Mouse (Mus musculus): ENCODE data around the gene Fxr2. TPM values are rescaled to one million over a fixed set of nuclear protein-coding genes. Genes with fewer than 3 reads are reported as not detected.
"Not testable (repeated sequence)": the region's sequence is repeated elsewhere in the genome, so short reads cannot be mapped to it uniquely, and the experiment has no call there.

Fxr2 gene
- polyA plus RNA-seq, 1 experiment from 2014 or later: 26.2 TPM

DNA sequence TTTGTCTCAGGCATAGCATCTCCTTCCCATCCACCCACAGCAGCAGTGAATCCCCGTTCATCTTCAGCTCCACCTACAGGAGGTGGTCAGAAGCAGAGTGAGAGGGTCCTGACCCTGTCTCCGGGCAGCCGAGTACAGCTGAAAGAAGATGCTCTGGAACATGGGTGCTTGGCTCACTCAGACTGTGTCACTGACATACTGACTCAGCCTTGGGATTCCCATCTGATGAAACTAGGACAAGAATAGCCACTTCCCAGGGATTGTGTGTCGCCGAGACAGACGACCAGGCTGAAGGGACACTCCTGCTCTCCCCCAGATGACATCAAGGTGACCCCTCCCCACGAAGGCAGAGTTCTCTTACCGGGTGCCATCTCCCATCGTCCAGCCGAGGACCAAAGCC is 16.0 kb upstream of the Fxr2 start:
- DNase-seq (ENCODE audit: low spot score) (no peak), ATAC-seq (replicated peaks; ENCODE audit: low FRiP score) (no peak)
- no peaks in the 10 kb centered on the region for H3K27me3 ChIP-seq (replicated peaks; ENCODE audit: control insufficient read depth, insufficient read depth, low read length)
- peaks cover 30% of the 10 kb centered on the region for H3K4me1 ChIP-seq (replicated peaks; ENCODE audit: control insufficient read depth, insufficient read depth, low read length)
- H3K4me3 ChIP-seq (ENCODE audit: low read depth, low read length): peak overlapping the region; percentile 11
- H3K4me2 ChIP-seq: peak overlapping the region; percentile 51
- 48% methylated on average over 10 of the region's 10 CpGs for WGBS
- H3K36me3 ChIP-seq (ENCODE audit: control insufficient read depth, insufficient read depth, low read length): no peaks in the 10 kb centered on the region
- no peak overlapping the region for H3K27ac ChIP-seq (ENCODE audit: low read depth, low read length)
- no peaks in the 10 kb centered on the region for H3K9me3 ChIP-seq (ENCODE audit: control insufficient read depth, low read length)
- no peak overlapping the region for H3K9ac ChIP-seq (ENCODE audit: low read depth, low read length)

DNA sequence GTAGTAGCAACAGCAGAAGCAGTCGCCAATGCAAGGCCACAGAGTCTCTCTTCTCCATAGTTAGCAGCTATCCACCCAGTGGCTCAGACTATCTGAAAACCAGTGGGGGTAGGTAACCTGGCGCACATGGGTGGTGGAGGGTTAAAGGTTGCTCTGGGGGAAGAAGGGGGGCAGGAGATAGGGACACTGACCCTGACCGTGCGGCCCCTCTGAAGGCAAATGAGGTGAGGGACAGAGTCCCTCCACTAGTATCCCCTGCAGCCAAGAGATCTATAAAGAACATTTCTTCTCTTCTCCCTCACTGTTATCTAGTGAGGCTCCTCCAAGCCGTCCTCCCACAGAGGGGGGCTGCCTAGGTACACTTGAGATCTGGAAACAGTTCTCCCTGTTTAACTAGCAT is 15.0 kb upstream of the Fxr2 start, which contains the start of gene Shbg:
Shbg (minus strand) TSS at position 101 of the 400 bp plus-strand sequence.
- WGBS: 45% methylated on average over 5 of the region's 5 CpGs
- Histone ChIP-seq H3K4me2 (peak within 1 kb of the TSS; percentile 51), H3K27ac (ENCODE audit: low read depth, low read length) (peak within 1 kb of the TSS; percentile 54), H3K36me3 (ENCODE audit: control insufficient read depth, insufficient read depth, low read length) (no peaks in the 10 kb centered on the region), H3K4me3 (ENCODE audit: low read depth, low read length) (peak within 1 kb of the TSS; percentile 11), H3K9ac (ENCODE audit: low read depth, low read length) (peak within 1 kb of the TSS; percentile 50), H3K4me1 (replicated peaks; ENCODE audit: control insufficient read depth, insufficient read depth, low read length) (peaks cover 30% of the 10 kb centered on the region), H3K9me3 (ENCODE audit: control insufficient read depth, low read length) (no peaks in the 10 kb centered on the region), H3K27me3 (replicated peaks; ENCODE audit: control insufficient read depth, insufficient read depth, low read length) (no peaks in the 10 kb centered on the region)
- ATAC-seq (replicated peaks; ENCODE audit: low FRiP score) (no peak; the same call in 1 of the 2 replicates), DNase-seq (ENCODE audit: low spot score) (no peak)

DNA sequence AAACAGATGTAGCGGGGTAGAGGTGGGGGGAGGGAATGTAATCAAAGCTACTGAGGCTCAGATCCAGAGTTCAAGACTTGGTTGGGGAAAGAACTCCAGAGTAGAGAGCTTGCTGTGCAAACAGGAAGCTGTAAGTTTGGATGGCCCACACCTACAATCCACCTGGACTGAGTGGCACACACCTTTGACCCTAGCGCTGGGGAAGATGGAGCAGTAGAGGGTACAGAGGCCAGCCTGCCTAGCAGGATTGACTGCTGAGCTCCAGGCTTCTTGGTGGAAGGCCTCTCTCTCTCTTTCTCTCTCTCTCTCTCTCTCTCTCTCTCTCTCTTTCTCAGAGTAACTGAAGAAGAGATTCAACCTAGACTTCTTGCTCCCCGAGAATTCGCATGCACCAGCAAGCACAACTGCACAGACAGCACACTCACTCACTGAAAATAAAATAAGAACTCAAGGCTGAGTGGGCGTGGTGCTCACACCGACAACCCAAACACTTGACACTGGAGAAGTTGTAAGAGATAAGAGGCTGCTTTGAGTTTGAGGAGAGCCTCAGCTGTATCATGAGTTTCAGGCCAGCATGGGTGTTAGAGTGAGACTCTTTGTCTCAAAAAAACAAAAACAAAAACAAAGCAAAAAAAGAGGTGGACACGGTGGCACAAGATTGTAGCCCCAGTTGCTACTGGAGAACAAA is 12.3 kb upstream of the Fxr2 start:
- Histone ChIP-seq H3K9ac (ENCODE audit: low read depth, low read length) (no peak overlapping the region), H3K9me3 (ENCODE audit: control insufficient read depth, low read length) (no peaks in the 10 kb centered on the region), H3K4me2 (peak overlapping the region; percentile 0; the same call in 1 of the 2 replicates), H3K27ac (ENCODE audit: low read depth, low read length) (peak overlapping the region; percentile 60; the same call in 1 of the 2 replicates), H3K36me3 (ENCODE audit: control insufficient read depth, insufficient read depth, low read length) (no peaks in the 10 kb centered on the region), H3K4me3 (ENCODE audit: low read depth, low read length) (no peak overlapping the region), H3K4me1 (replicated peaks; ENCODE audit: control insufficient read depth, insufficient read depth, low read length) (peaks cover 26% of the 10 kb centered on the region), H3K27me3 (replicated peaks; ENCODE audit: control insufficient read depth, insufficient read depth, low read length) (no peaks in the 10 kb centered on the region)
- DNase-seq (ENCODE audit: low spot score) (no peak), ATAC-seq (replicated peaks; ENCODE audit: low FRiP score) (peak; percentile 56)
- WGBS: 53% methylated on average over 7 of the region's 7 CpGs

DNA sequence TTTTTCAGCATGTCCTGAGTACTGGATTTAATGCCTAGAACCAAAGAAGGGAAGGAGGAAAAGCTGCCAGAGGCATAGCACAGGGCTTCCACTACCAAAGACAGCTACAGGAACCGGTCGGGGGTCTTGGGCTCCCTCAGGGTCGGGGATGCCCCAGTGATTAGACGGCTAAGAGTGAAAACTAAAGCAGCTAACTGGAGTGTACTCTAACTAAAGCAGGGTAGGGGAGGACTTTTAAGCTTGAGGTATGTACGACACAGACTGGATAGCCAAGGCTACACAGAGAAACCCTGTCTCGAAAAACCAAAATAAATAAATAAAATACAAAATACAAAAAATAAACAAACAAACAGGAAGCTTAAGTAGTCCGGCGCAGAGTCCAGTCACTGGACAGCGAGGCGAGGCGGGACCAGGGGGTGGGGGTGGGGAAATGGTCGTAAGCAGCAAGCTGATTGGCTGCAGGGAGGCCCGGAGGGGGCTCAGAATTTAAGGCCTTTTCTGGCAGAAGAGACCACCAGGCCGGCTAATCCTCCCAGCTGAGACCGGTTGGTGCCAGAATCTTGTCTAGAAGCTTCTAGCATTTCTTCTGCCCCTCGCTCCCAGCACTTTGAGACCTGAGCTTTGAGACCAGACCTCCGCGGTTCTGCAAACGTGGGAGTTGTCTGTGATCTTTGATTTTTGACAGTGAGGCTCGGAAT is 11.1 kb upstream of the Fxr2 start, which contains the start of gene Sat2:
Sat2 (plus strand) TSS at position 454 of the 698 bp plus-strand sequence.
- Histone ChIP-seq H3K4me3 (ENCODE audit: low read depth, low read length) (peak within 1 kb of the TSS; percentile 63), H3K9me3 (ENCODE audit: control insufficient read depth, low read length) (no peaks in the 10 kb centered on the region), H3K36me3 (ENCODE audit: control insufficient read depth, insufficient read depth, low read length) (no peaks in the 10 kb centered on the region), H3K4me1 (replicated peaks; ENCODE audit: control insufficient read depth, insufficient read depth, low read length) (peaks cover 26% of the 10 kb centered on the region), H3K27me3 (replicated peaks; ENCODE audit: control insufficient read depth, insufficient read depth, low read length) (no peaks in the 10 kb centered on the region), H3K9ac (ENCODE audit: low read depth, low read length) (peak within 1 kb of the TSS; percentile 72), H3K4me2 (peak within 1 kb of the TSS; percentile 85), H3K27ac (ENCODE audit: low read depth, low read length) (peak within 1 kb of the TSS; percentile 60)
- ATAC-seq (replicated peaks; ENCODE audit: low FRiP score) (peak; percentile 54; the same call in 1 of the 2 replicates), DNase-seq (ENCODE audit: low spot score) (peak; percentile 72)
- 2% methylated on average over 20 of the region's 20 CpGs for WGBS

DNA sequence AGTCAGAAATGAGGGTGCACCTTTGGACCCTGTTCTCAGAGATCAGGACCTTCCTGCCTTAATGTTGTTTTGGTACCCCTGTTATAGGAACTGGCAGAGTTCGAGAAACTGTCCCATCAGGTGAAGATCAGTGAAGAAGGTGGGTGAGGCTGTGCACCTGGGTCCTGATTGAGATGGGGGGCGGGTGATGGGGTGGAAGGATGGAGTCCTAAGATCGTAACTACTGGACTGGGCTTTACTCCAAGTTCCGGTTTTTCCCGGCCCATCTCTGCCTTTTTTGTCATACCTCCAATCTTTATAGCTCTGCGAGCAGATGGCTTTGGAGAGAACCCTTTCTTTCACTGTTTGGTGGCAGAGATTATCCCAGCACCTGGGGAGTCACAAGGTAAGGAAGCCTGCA is 10.4 kb upstream of the Fxr2 start:
- Histone ChIP-seq H3K9ac (ENCODE audit: low read depth, low read length) (peak overlapping the region; percentile 72), H3K27me3 (replicated peaks; ENCODE audit: control insufficient read depth, insufficient read depth, low read length) (no peaks in the 10 kb centered on the region), H3K4me1 (replicated peaks; ENCODE audit: control insufficient read depth, insufficient read depth, low read length) (peaks cover 26% of the 10 kb centered on the region), H3K4me3 (ENCODE audit: low read depth, low read length) (peak overlapping the region; percentile 63), H3K27ac (ENCODE audit: low read depth, low read length) (peak overlapping the region; percentile 56), H3K36me3 (ENCODE audit: control insufficient read depth, insufficient read depth, low read length) (no peaks in the 10 kb centered on the region), H3K9me3 (ENCODE audit: control insufficient read depth, low read length) (no peaks in the 10 kb centered on the region), H3K4me2 (peak overlapping the region; percentile 85)
- no peak for ATAC-seq (replicated peaks; ENCODE audit: low FRiP score)
- 47% methylated on average over 6 of the region's 6 CpGs for WGBS
- no peak for DNase-seq (ENCODE audit: low spot score)

DNA sequence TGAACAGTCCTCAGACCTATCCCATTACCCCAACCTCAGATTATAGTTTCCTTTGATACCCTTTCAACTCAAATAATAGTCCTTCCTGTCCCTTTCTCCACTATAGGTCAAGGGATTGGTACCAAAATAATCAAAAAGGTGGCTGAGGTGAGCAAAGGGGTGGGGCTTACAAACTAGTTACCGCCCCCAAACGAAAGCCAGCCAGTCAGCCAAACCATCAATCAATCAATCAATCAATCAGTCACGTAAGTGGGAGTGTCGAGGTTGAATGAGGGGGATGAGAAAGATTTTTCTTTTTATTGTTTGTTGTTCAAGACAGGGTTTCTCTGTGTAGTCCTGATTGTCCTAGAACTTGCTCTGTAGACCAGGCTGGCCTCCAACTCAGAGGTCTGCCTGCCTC is 9.8 kb upstream of the Fxr2 start:
- Histone ChIP-seq H3K27me3 (replicated peaks; ENCODE audit: control insufficient read depth, insufficient read depth, low read length) (no peaks in the 10 kb centered on the region), H3K36me3 (ENCODE audit: control insufficient read depth, insufficient read depth, low read length) (no peaks in the 10 kb centered on the region), H3K9me3 (ENCODE audit: control insufficient read depth, low read length) (no peaks in the 10 kb centered on the region), H3K4me3 (ENCODE audit: low read depth, low read length) (peak overlapping the region; percentile 63), H3K4me1 (replicated peaks; ENCODE audit: control insufficient read depth, insufficient read depth, low read length) (peaks cover 22% of the 10 kb centered on the region), H3K4me2 (peak overlapping the region; percentile 85), H3K27ac (ENCODE audit: low read depth, low read length) (no peak overlapping the region), H3K9ac (ENCODE audit: low read depth, low read length) (no peak overlapping the region)
- 65% methylated on average over 4 of the region's 4 CpGs for WGBS
- DNase-seq (ENCODE audit: low spot score) (no peak), ATAC-seq (replicated peaks; ENCODE audit: low FRiP score) (no peak)

DNA sequence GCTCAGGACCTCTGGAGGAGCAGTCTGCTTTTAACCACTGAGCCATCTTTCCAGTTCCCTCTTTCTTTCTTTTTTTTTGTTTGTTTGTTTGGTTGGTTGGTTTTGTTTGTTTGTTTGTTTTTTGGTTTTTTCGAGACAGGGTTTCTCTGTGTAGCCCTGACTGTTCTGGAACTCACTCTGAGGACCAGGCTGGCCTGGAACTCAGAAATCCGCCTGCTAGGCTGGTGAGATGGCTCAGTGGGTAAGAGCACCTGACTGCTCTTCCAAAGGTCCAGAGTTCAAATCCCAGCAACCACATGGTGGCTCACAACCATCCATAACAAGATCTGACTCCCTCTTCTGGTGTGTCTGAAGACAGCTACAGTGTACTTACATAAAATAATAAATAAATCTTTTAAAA is 8.5 kb upstream of the Fxr2 start:
- not testable (repeated sequence) for ATAC-seq (replicated peaks; ENCODE audit: low FRiP score); H3K9me3 ChIP-seq (ENCODE audit: control insufficient read depth, low read length)
- WGBS: 82% methylated on average over 2 of the region's 2 CpGs

DNA sequence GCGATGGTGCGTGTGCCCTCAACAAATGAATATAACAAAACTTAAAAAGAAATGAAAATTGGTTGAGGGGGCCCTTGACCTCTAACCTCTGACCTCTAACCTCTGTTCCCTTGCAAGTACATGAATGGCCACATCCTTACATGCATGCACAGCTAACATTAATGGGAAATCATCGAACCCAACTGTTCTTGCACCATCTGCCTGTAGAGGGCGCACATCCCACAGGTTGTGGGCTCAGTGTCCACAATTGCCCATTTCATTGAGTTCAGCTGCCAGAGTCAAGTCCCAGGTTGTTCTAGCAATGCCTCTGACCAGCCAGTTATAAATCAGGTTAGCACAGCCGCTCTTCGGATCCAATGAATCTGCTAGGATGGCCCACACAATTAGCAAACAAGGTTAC is 4.5 kb upstream of the Fxr2 start:
- no peaks in the 10 kb centered on the region for H3K27me3 ChIP-seq (replicated peaks; ENCODE audit: control insufficient read depth, insufficient read depth, low read length)
- no peaks in the 10 kb centered on the region for H3K36me3 ChIP-seq (ENCODE audit: control insufficient read depth, insufficient read depth, low read length)
- peaks cover 6% of the 10 kb centered on the region; the same call in 1 of the 2 replicates for H3K4me1 ChIP-seq (replicated peaks; ENCODE audit: control insufficient read depth, insufficient read depth, low read length)
- H3K4me3 ChIP-seq (ENCODE audit: low read depth, low read length): no peak overlapping the region
- H3K4me2 ChIP-seq: no peak overlapping the region
- ATAC-seq (replicated peaks; ENCODE audit: low FRiP score) (no peak), DNase-seq (ENCODE audit: low spot score) (peak; percentile 72)
- no peaks in the 10 kb centered on the region for H3K9me3 ChIP-seq (ENCODE audit: control insufficient read depth, low read length)
- no peak overlapping the region for H3K9ac ChIP-seq (ENCODE audit: low read depth, low read length)
- H3K27ac ChIP-seq (ENCODE audit: low read depth, low read length): no peak overlapping the region
- 35% methylated on average over 6 of the region's 6 CpGs for WGBS

More for the DNA sequence above, 8.5 kb upstream of the Fxr2 start:
- not testable (repeated sequence) for H3K4me2 ChIP-seq; H3K27me3 ChIP-seq (replicated peaks; ENCODE audit: control insufficient read depth, insufficient read depth, low read length); H3K36me3 ChIP-seq (ENCODE audit: control insufficient read depth, insufficient read depth, low read length); DNase-seq (ENCODE audit: low spot score); H3K9ac ChIP-seq (ENCODE audit: low read depth, low read length); H3K27ac ChIP-seq (ENCODE audit: low read depth, low read length); H3K4me3 ChIP-seq (ENCODE audit: low read depth, low read length)
- peaks cover 17% of the 10 kb centered on the region for H3K4me1 ChIP-seq (replicated peaks; ENCODE audit: control insufficient read depth, insufficient read depth, low read length)

All from liver, embryonic 11.5 days (tissue).